Mouse (Mus musculus): ENCODE measurements around the gene Parp14.
"Not testable (repeated sequence)": the region's sequence is repeated elsewhere in the genome, so short reads cannot be mapped to it uniquely, and the experiment has no call there.

Gene Parp14

GRCm38 (mm10) chr16:35871048-35871851 is at the start of gene Parp14:
Gene Parp14 (minus strand): TSS chr16:35871544.
- DNase-seq (ENCODE audit: low read depth, low spot score), result peak; percentile 46

GRCm38 (mm10) chr16:35918721-35919543 is 47.6 kb upstream of the Parp14 start:
- no peak for DNase-seq (ENCODE audit: low read depth, low spot score)

GRCm38 (mm10) chr16:35914301-35914700 is 43.0 kb upstream of the Parp14 start:
- no peak for DNase-seq (ENCODE audit: low read depth, low spot score)

GRCm38 (mm10) chr16:35913526-35913925 is 42.2 kb upstream of the Parp14 start:
- DNase-seq (ENCODE audit: low read depth, low spot score), result peak; percentile 66

- no peak for DNase-seq (ENCODE audit: low read depth, low spot score)
These were observed 40.1 kb upstream of the Parp14 start for GRCm38 (mm10) chr16:35911449-35911848.

- DNase-seq (ENCODE audit: low read depth, low spot score), result no peak
These were observed 36.3 kb upstream of the Parp14 start for GRCm38 (mm10) chr16:35907432-35908201.

GRCm38 (mm10) chr16:35906887-35907286 is 35.5 kb upstream of the Parp14 start:
- no peak for DNase-seq (ENCODE audit: low read depth, low spot score)

GRCm38 (mm10) chr16:35905819-35906485 is 34.6 kb upstream of the Parp14 start:
- no peak for DNase-seq (ENCODE audit: low read depth, low spot score)

GRCm38 (mm10) chr16:35905355-35905754 is 34.0 kb upstream of the Parp14 start:
- no peak for DNase-seq (ENCODE audit: low read depth, low spot score)

- DNase-seq (ENCODE audit: low read depth, low spot score), result peak; percentile 88
These were observed 32.9 kb upstream of the Parp14 start for GRCm38 (mm10) chr16:35904121-35904736.

GRCm38 (mm10) chr16:35903014-35903640 is 31.8 kb upstream of the Parp14 start:
- peak; percentile 39 for DNase-seq (ENCODE audit: low read depth, low spot score)

- DNase-seq (ENCODE audit: low read depth, low spot score), result no peak
These were observed 29.2 kb upstream of the Parp14 start for GRCm38 (mm10) chr16:35900541-35900940.

- peak; percentile 56 for DNase-seq (ENCODE audit: low read depth, low spot score)
These were observed 23.7 kb upstream of the Parp14 start for GRCm38 (mm10) chr16:35894997-35895396.

GRCm38 (mm10) chr16:35891603-35892002 is 20.3 kb upstream of the Parp14 start:
- not testable (repeated sequence) for DNase-seq (ENCODE audit: low read depth, low spot score)

- peak; percentile 34 for DNase-seq (ENCODE audit: low read depth, low spot score)
These were observed 19.3 kb upstream of the Parp14 start for GRCm38 (mm10) chr16:35890645-35891044.

GRCm38 (mm10) chr16:35888910-35889309 is 17.6 kb upstream of the Parp14 start:
- DNase-seq (ENCODE audit: low read depth, low spot score), result no peak

- peak; percentile 88 for DNase-seq (ENCODE audit: low read depth, low spot score)
These were observed 16.8 kb upstream of the Parp14 start for GRCm38 (mm10) chr16:35888174-35888573.

- peak; percentile 73 for DNase-seq (ENCODE audit: low read depth, low spot score)
These were observed 3.1 kb upstream of the Parp14 start for GRCm38 (mm10) chr16:35874416-35874815.

- DNase-seq (ENCODE audit: low read depth, low spot score), result no peak
These were observed 1.2 kb upstream of the Parp14 start for GRCm38 (mm10) chr16:35872410-35873006.

GRCm38 (mm10) chr16:35871898-35872297 is 554 bp upstream of the Parp14 start:
- DNase-seq (ENCODE audit: low read depth, low spot score), result no peak

Measured in ES-CJ7 (cell line).